Mouse (Mus musculus) embryonic facial prominence, embryonic 13.5 days (tissue): ENCODE data around the gene Rassf1. TPM values are rescaled to one million over a fixed set of nuclear protein-coding genes. Genes with fewer than 3 reads are reported as not detected.
"Not testable (repeated sequence)": the region's sequence is repeated elsewhere in the genome, so short reads cannot be mapped to it uniquely, and the experiment has no call there.

Experiments used
- ATAC-seq: fragments of 200-750 bp; cut with Nextera tagmentation; 2 replicates; pipeline ENCODE4 v1.8.0; 2017; ENCODE audit warnings: low read depth; ENCODE audit not compliant: insufficient number of reproducible peaks, insufficient read depth, low FRiP score, low TSS enrichment
- H3K27ac ChIP-seq: fragments of 300-500 bp; sonication (generic); 2 replicates; pipeline ENCODE4 v1.5.1; 2015; ENCODE audit warnings: moderate library complexity, mild to moderate bottlenecking, inconsistent platforms
- H3K27me3 ChIP-seq: fragments of 300-500 bp; sonication (generic); 2 replicates; pipeline ENCODE4 v1.6.1; 2015; ENCODE audit warnings: mild to moderate bottlenecking, inconsistent platforms
- H3K36me3 ChIP-seq: fragments of 300-500 bp; sonication (generic); 2 replicates; pipeline ENCODE4 v1.6.1; 2015; ENCODE audit warnings: mild to moderate bottlenecking, inconsistent platforms
- H3K4me1 ChIP-seq: fragments of 300-500 bp; sonication (generic); 2 replicates; pipeline ENCODE4 v1.6.1; 2015; ENCODE audit warnings: inconsistent platforms
- H3K4me2 ChIP-seq: fragments of 300-500 bp; sonication (generic); 2 replicates; pipeline ENCODE4 v1.6.1; 2015; ENCODE audit warnings: moderate library complexity, mild to moderate bottlenecking, inconsistent platforms
- H3K4me3 ChIP-seq: fragments of 300-500 bp; sonication (generic); 2 replicates; pipeline ENCODE4 v1.5.1; 2015; ENCODE audit warnings: mild to moderate bottlenecking, inconsistent platforms
- H3K9ac ChIP-seq: fragments of 300-500 bp; sonication (generic); 2 replicates; pipeline ENCODE4 v1.6.1; 2015; ENCODE audit warnings: mild to moderate bottlenecking, inconsistent platforms
- H3K9me3 ChIP-seq: fragments of 300-500 bp; sonication (generic); 2 replicates; pipeline ENCODE4 v1.6.1; 2016; ENCODE audit warnings: inconsistent platforms
- WGBS: fragments of 180-500 bp; shearing (Covaris S2); methylation state at CpG from one replicate; pipeline ENCODE4 v1.1.7; 2015; ENCODE audit warnings: mixed read lengths; 5-methylcytosine and 5-hydroxymethylcytosine counted together
- polyA plus RNA-seq: library from polyadenylated mRNA; unstranded; fragments of >200 nt; fragmentation: Nextera tagmentation; extraction: Ambion mirVana; gene quantifications from 2 replicates; pipeline ENCODE4 v1.2.1, GENCODE M21; 2015

The Rassf1 gene
- polyA plus RNA-seq, 1 experiment from 2014 or later = 68.5 TPM

GRCm38 (mm10) chr9:107565556-107565955, 14.2 kb downstream of the Rassf1 start:
- peaks cover 37% of the 10 kb centered on the region for H3K36me3 ChIP-seq
- not testable (repeated sequence) for H3K4me3 ChIP-seq, H3K27me3 ChIP-seq, ATAC-seq, H3K9me3 ChIP-seq, H3K9ac ChIP-seq
- H3K4me2 ChIP-seq = peak overlapping the region; percentile 19; the same call in 1 of the 2 replicates
- H3K27ac ChIP-seq = 0 out of 2 replicates have a peak overlapping the region, but pooled peaks have one; percentile 18
- H3K4me1 ChIP-seq = peaks cover 50% of the 10 kb centered on the region
- WGBS = 47% methylated on average over 5 of the region's 5 CpGs

GRCm38 (mm10) chr9:107566041-107566709, 14.8 kb downstream of the Rassf1 start:
- no peak overlapping the region for H3K9ac ChIP-seq
- H3K4me2 ChIP-seq = peak overlapping the region; percentile 21
- peak overlapping the region; percentile 91; the same call in 1 of the 2 replicates for H3K27ac ChIP-seq
- no peaks in the 10 kb centered on the region for H3K9me3 ChIP-seq
- 55% methylated on average over 15 of the region's 15 CpGs for WGBS
- H3K4me3 ChIP-seq = peak overlapping the region; percentile 2; the same call in 1 of the 2 replicates
- H3K4me1 ChIP-seq = peaks cover 57% of the 10 kb centered on the region
- ATAC-seq = no peak
- no peaks in the 10 kb centered on the region for H3K27me3 ChIP-seq
- peaks cover 37% of the 10 kb centered on the region for H3K36me3 ChIP-seq

GRCm38 (mm10) chr9:107566855-107567254, 15.5 kb downstream of the Rassf1 start:
- no peak for ATAC-seq
- peak overlapping the region; percentile 91 for H3K27ac ChIP-seq
- peaks cover 63% of the 10 kb centered on the region for H3K4me1 ChIP-seq
- peak overlapping the region; percentile 83; the same call in 1 of the 2 replicates for H3K4me3 ChIP-seq
- peaks cover 37% of the 10 kb centered on the region for H3K36me3 ChIP-seq
- no peak overlapping the region; the same call in 1 of the 2 replicates for H3K9ac ChIP-seq
- 57% methylated on average over 3 of the region's 3 CpGs for WGBS
- no peaks in the 10 kb centered on the region for H3K27me3 ChIP-seq
- no peaks in the 10 kb centered on the region for H3K9me3 ChIP-seq
- peak overlapping the region; percentile 88; the same call in 1 of the 2 replicates for H3K4me2 ChIP-seq

- no peak for ATAC-seq
- Histone ChIP-seq H3K4me1 (peaks cover 62% of the 10 kb centered on the region), H3K27me3 (no peaks in the 10 kb centered on the region), H3K4me2 (peak within 1 kb of the TSS; percentile 88), H3K9ac (peak within 1 kb of the TSS; percentile 84), H3K27ac (peak within 1 kb of the TSS; percentile 91), H3K36me3 (peaks cover 41% of the 10 kb centered on the region), H3K9me3 (no peaks in the 10 kb centered on the region), H3K4me3 (peak within 1 kb of the TSS; percentile 83)
- WGBS = 5% methylated on average over 18 of the region's 18 CpGs
Observed at GRCm38 (mm10) chr9:107567702-107568319, 16.5 kb downstream of the Rassf1 start, which contains the start of gene Hyal2. Gene Hyal2, plus strand, starts transcription at chr9:107567945.

- Histone ChIP-seq H3K9ac (peak overlapping the region; percentile 84), H3K4me1 (peaks cover 58% of the 10 kb centered on the region), H3K9me3 (no peaks in the 10 kb centered on the region), H3K4me3 (peak overlapping the region; percentile 83), H3K27me3 (no peaks in the 10 kb centered on the region), H3K4me2 (peak overlapping the region; percentile 88), H3K27ac (peak overlapping the region; percentile 91), H3K36me3 (peaks cover 48% of the 10 kb centered on the region)
- WGBS = under 1% methylated on average over 41 of the region's 41 CpGs
- ATAC-seq = peak; percentile 82
Observed at GRCm38 (mm10) chr9:107568331-107569261, 17.2 kb downstream of the Rassf1 start.

- H3K27ac ChIP-seq = peak overlapping the region; percentile 91
- H3K4me3 ChIP-seq = peak overlapping the region; percentile 83
- H3K9me3 ChIP-seq = no peaks in the 10 kb centered on the region
- H3K36me3 ChIP-seq = peaks cover 52% of the 10 kb centered on the region
- H3K9ac ChIP-seq = peak overlapping the region; percentile 84
- H3K4me1 ChIP-seq = peaks cover 51% of the 10 kb centered on the region
- no peaks in the 10 kb centered on the region for H3K27me3 ChIP-seq
- under 1% methylated on average over 23 of the region's 23 CpGs for WGBS
- ATAC-seq = no peak
- peak overlapping the region; percentile 88 for H3K4me2 ChIP-seq
Observed at GRCm38 (mm10) chr9:107569270-107569669, 17.9 kb downstream of the Rassf1 start.

- Histone ChIP-seq H3K4me1 (peaks cover 49% of the 10 kb centered on the region), H3K9me3 (no peaks in the 10 kb centered on the region), H3K27me3 (no peaks in the 10 kb centered on the region), H3K4me2 (peak overlapping the region; percentile 88), H3K27ac (peak overlapping the region; percentile 91), H3K4me3 (peak overlapping the region; percentile 83), H3K9ac (peak overlapping the region; percentile 84), H3K36me3 (peaks cover 52% of the 10 kb centered on the region)
- WGBS = 45% methylated on average over 13 of the region's 13 CpGs
- ATAC-seq = no peak
Observed at GRCm38 (mm10) chr9:107570016-107570415, 18.7 kb downstream of the Rassf1 start.

GRCm38 (mm10) chr9:107570845-107571244, 19.5 kb downstream of the Rassf1 start:
- Histone ChIP-seq H3K4me2 (peak overlapping the region; percentile 88), H3K36me3 (peaks cover 45% of the 10 kb centered on the region), H3K27ac (peak overlapping the region; percentile 91; the same call in 1 of the 2 replicates), H3K4me3 (peak overlapping the region; percentile 83), H3K9ac (peak overlapping the region; percentile 84), H3K27me3 (no peaks in the 10 kb centered on the region), H3K4me1 (peaks cover 44% of the 10 kb centered on the region), H3K9me3 (no peaks in the 10 kb centered on the region)
- ATAC-seq = no peak
- 89% methylated on average over 21 of the region's 21 CpGs for WGBS

- no peak for ATAC-seq
- peak overlapping the region; percentile 88 for H3K4me2 ChIP-seq
Observed at GRCm38 (mm10) chr9:107571534-107572326, 20.4 kb downstream of the Rassf1 start.

GRCm38 (mm10) chr9:107572327-107572662, 20.9 kb downstream of the Rassf1 start:
- 91% methylated on average over 2 of the region's 2 CpGs for WGBS

More at GRCm38 (mm10) chr9:107571534-107572326, 20.4 kb downstream of the Rassf1 start:
- Histone ChIP-seq H3K4me3 (peak overlapping the region; percentile 83; the same call in 1 of the 2 replicates), H3K36me3 (peaks cover 42% of the 10 kb centered on the region), H3K9me3 (no peaks in the 10 kb centered on the region), H3K27me3 (no peaks in the 10 kb centered on the region), H3K27ac (no peak overlapping the region), H3K9ac (0 out of 2 replicates have a peak overlapping the region, but pooled peaks have one; percentile 40), H3K4me1 (peaks cover 50% of the 10 kb centered on the region)
- 95% methylated on average over 22 of the region's 22 CpGs for WGBS

More at GRCm38 (mm10) chr9:107572327-107572662, 20.9 kb downstream of the Rassf1 start:
- no peak for ATAC-seq
- peaks cover 50% of the 10 kb centered on the region for H3K4me1 ChIP-seq
- no peaks in the 10 kb centered on the region for H3K9me3 ChIP-seq
- H3K27me3 ChIP-seq = no peaks in the 10 kb centered on the region
- H3K36me3 ChIP-seq = peaks cover 42% of the 10 kb centered on the region
- 0 out of 2 replicates have a peak overlapping the region, but pooled peaks have one; percentile 40 for H3K9ac ChIP-seq
- H3K4me3 ChIP-seq = 0 out of 2 replicates have a peak overlapping the region, but pooled peaks have one; percentile 4
- H3K4me2 ChIP-seq = no peak overlapping the region
- no peak overlapping the region for H3K27ac ChIP-seq
